ENCODE assay signal across 23 mouse cellular contexts in genomic region chr9:118832533-118832932, GRCm38 (mm10).
DNase-seq lines count a peak whose midpoint lies in the region; ATAC-seq and TF ChIP-seq lines count a peak whose summit lies in the region.
"Had no signal": no experiment of that assay in that cellular context is flagged by ENCODE, and none has a peak within 500 bp of the region (broad histone marks: within the 10 kb centered on the region; RNA-seq: fewer than 3 reads in every experiment).

No protein-coding gene starts in this region.

- H3K4me3 ChIP-seq in kidney, adult 2 months (ENCODE audit: insufficient read depth, low read depth, low read length) = no peak overlapping the region
- H3K4me3 ChIP-seq: embryonic facial prominence, embryonic 12.5 days; embryonic facial prominence, embryonic 15.5 days; forebrain, embryonic 15.5 days; heart, embryonic 12.5 days; hindbrain, embryonic 12.5 days; hindbrain, embryonic 15.5 days had no signal

- 69% methylated on average over 3 of the region's 3 CpGs for WGBS in kidney, adult 2 months

- peaks cover 5% of the 10 kb centered on the region; the same call in 1 of the 2 replicates for H3K4me1 ChIP-seq in kidney, adult 2 months (ENCODE audit: control insufficient read depth, insufficient read depth, low read length)
- H3K4me1 ChIP-seq: hindbrain, embryonic 15.5 days had no signal

- TF ChIP-seq CTCF in kidney, adult 2 months (conservative IDR thresholded peaks at IDR 0.05; ENCODE audit: insufficient read depth, insufficient read length, low read depth, low read length) = no peak

- peak; percentile 13 for DNase-seq in kidney, adult 2 months
- DNase-seq in kidney, adult 8-10 months = no peak
- peak; percentile 9 for DNase-seq in 416B (ENCODE audit: low read depth)
- no peak for DNase-seq in cerebellum, adult 9-11 months
- DNase-seq: adrenal gland, adult 8-10 months; adrenal gland, postnatal 25 days; cerebellum, adult 11-12 months; cerebellum, adult 8-10 months; cerebellum, postnatal 14 days; gastrocnemius, postnatal 10 days; gastrocnemius, postnatal 36 days; heart, adult 11 months; heart, postnatal 14 days; heart, postnatal 4 days had no signal

- H3K27me3 ChIP-seq in kidney, adult 2 months (replicated peaks; ENCODE audit: control insufficient read depth, insufficient read depth, low read length) = no peaks in the 10 kb centered on the region
- H3K27me3 ChIP-seq: embryonic facial prominence, embryonic 12.5 days; embryonic facial prominence, embryonic 15.5 days; forebrain, embryonic 15.5 days; hindbrain, embryonic 12.5 days; hindbrain, embryonic 15.5 days had no signal

- no peak for TF ChIP-seq POLR2A in kidney, adult 2 months (IDR thresholded peaks at IDR 0.05; ENCODE audit: low read depth, low read length)

- ATAC-seq in common myeloid progenitor, adult 5-6 weeks (replicated peaks; ENCODE audit: low read depth, poor library complexity, severe bottlenecking) = peak; percentile 68
- peak; percentile 29; the same call in 1 of the 2 replicates for ATAC-seq in megakaryocyte progenitor cell, adult 5-6 weeks (replicated peaks; ENCODE audit: poor library complexity)
- ATAC-seq: activated CD4-positive, CD25-positive, alpha-beta regulatory T cell, adult 4 months; forebrain, embryonic 15.5 days had no signal

- no peaks in the 10 kb centered on the region for H3K36me3 ChIP-seq in kidney, adult 2 months (ENCODE audit: control insufficient read depth, insufficient read depth, low read length)
- H3K36me3 ChIP-seq: forebrain, embryonic 15.5 days; hindbrain, embryonic 12.5 days; hindbrain, embryonic 15.5 days had no signal

- no peak overlapping the region for H3K27ac ChIP-seq in kidney, adult 2 months (ENCODE audit: insufficient read depth, low read depth, low read length)
- H3K27ac ChIP-seq: embryonic facial prominence, embryonic 12.5 days; embryonic facial prominence, embryonic 15.5 days; forebrain, embryonic 15.5 days; hindbrain, embryonic 12.5 days; hindbrain, embryonic 15.5 days had no signal

Comparison
In these comparisons a context has a peak if more than half of its experiments do, and no peak if none do; other contexts are left out.
1. DNase-seq: peak in kidney, adult 2 months (single experiment) and 416B (single experiment); none in kidney, adult 8-10 months (0 of 2) and cerebellum, adult 9-11 months (single experiment).